Mouse (Mus musculus) neural tube, embryonic 11.5 days (tissue): Measurements from ENCODE around the gene Rarres2. TPM values are rescaled to one million over a fixed set of nuclear protein-coding genes. Genes with fewer than 3 reads are reported as not detected.

Experiments used
- ATAC-seq: fragments of 200-750 bp; cut with Nextera tagmentation; 2 replicates; pipeline ENCODE4 v1.8.0; 2017; ENCODE audit warnings: moderate number of reproducible peaks, mild to moderate bottlenecking, moderate TSS enrichment, moderate library complexity; ENCODE audit not compliant: insufficient read depth, low FRiP score, low TSS enrichment
- DNase-seq: peaks from one replicate; pipeline ENCODE4 v3.0.0-alpha.2; 2015; ENCODE audit warnings: low spot score
- H3K27ac ChIP-seq: fragments of 300-500 bp; sonication (generic); 2 replicates; pipeline ENCODE4 v1.5.1; 2014; ENCODE audit warnings: low read depth, mild to moderate bottlenecking, low read length
- H3K27me3 ChIP-seq: fragments of 300-500 bp; sonication (generic); 2 replicates; pipeline ENCODE4 v1.6.1; 2014; ENCODE audit warnings: mild to moderate bottlenecking, low read length, mixed read lengths; ENCODE audit not compliant: control insufficient read depth, insufficient read depth
- H3K36me3 ChIP-seq: fragments of 300-500 bp; sonication (generic); 2 replicates; pipeline ENCODE4 v1.6.1; 2014; ENCODE audit warnings: mild to moderate bottlenecking, low read length, moderate library complexity, mixed read lengths; ENCODE audit not compliant: control insufficient read depth, insufficient read depth
- H3K4me1 ChIP-seq: fragments of 300-500 bp; sonication (generic); 2 replicates; pipeline ENCODE4 v1.6.1; 2014; ENCODE audit warnings: low read length, mixed read lengths; ENCODE audit not compliant: control insufficient read depth, insufficient read depth
- H3K4me2 ChIP-seq: fragments of 300-500 bp; sonication (generic); 2 replicates; pipeline ENCODE4 v1.6.1; 2014; ENCODE audit warnings: low read depth, mild to moderate bottlenecking, moderate library complexity
- H3K4me3 ChIP-seq: fragments of 300-500 bp; sonication (generic); 2 replicates; pipeline ENCODE4 v1.5.1; 2014; ENCODE audit warnings: low read depth, low read length
- H3K9ac ChIP-seq: fragments of 300-500 bp; sonication (generic); 2 replicates; pipeline ENCODE4 v1.6.1; 2014; ENCODE audit warnings: mild to moderate bottlenecking, low read length
- H3K9me3 ChIP-seq: fragments of 300-500 bp; sonication (generic); 2 replicates; pipeline ENCODE4 v1.6.1; 2016; ENCODE audit warnings: low read length; ENCODE audit not compliant: control insufficient read depth
- WGBS: fragments of 180-500 bp; shearing (Covaris S2); extraction: QIAGEN DNeasy Blood & Tissue Kit; methylation state at CpG from one replicate; pipeline ENCODE4 v1.1.7; 2014; 5-methylcytosine and 5-hydroxymethylcytosine counted together
- polyA plus RNA-seq: library from polyadenylated mRNA; unstranded; fragments of >200 nt; fragmentation: Nextera tagmentation; extraction: Ambion mirVana; gene quantifications from 2 replicates; pipeline ENCODE4 v1.2.1, GENCODE M21; 2014

Rarres2 gene
- 1.6 and 2.8 TPM in 2 replicates for polyA plus RNA-seq

- Histone ChIP-seq H3K9ac (no peak within 1 kb of the TSS), H3K36me3 (no peaks in the 10 kb centered on the region; the same call in 1 of the 2 replicates), H3K4me2 (no peak within 1 kb of the TSS), H3K9me3 (no peaks in the 10 kb centered on the region), H3K27me3 (no peaks in the 10 kb centered on the region), H3K4me3 (no peak within 1 kb of the TSS), H3K4me1 (no peaks in the 10 kb centered on the region), H3K27ac (no peak within 1 kb of the TSS)
- DNase-seq = peak; percentile 17
- 31% methylated on average over 6 of the region's 6 CpGs for WGBS
- no peak for ATAC-seq
Measured at GRCm38 (mm10) chr6:48572572-48573061, at the start of gene Rarres2. Gene Rarres2, minus strand, starts transcription at chr6:48572789.

DNA sequence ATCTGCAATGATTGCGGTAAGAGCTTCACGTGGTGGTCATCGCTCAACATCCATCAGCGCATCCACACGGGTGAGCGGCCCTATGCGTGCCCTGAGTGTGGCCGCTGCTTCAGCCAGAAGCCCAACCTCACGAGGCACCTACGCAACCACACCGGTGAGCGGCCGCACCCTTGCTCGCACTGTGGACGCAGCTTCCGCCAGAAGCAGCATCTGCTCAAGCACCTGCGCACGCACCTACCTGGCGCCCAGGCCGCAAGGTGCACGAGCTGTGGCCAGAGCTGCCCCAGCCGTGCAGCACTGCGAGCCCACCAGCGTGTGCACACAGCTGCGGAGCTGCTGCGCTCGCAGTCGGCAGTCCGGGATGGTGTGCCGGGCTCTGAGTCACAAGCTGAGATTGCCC, 47.4 kb upstream of the Rarres2 start:
- Histone ChIP-seq H3K27ac (no peak overlapping the region), H3K4me2 (no peak overlapping the region), H3K4me3 (no peak overlapping the region), H3K4me1 (no peaks in the 10 kb centered on the region), H3K27me3 (no peaks in the 10 kb centered on the region), H3K36me3 (peaks cover 5% of the 10 kb centered on the region), H3K9ac (no peak overlapping the region), H3K9me3 (no peaks in the 10 kb centered on the region)
- DNase-seq = no peak
- no peak for ATAC-seq
- WGBS = 92% methylated on average over 30 of the region's 30 CpGs

GRCm38 (mm10) chr6:48614756-48615155, 42.2 kb upstream of the Rarres2 start:
- ATAC-seq (no peak), DNase-seq (no peak)
- H3K27me3 ChIP-seq = no peaks in the 10 kb centered on the region
- WGBS = 92% methylated on average over 5 of the region's 5 CpGs
- H3K27ac ChIP-seq = no peak overlapping the region
- no peaks in the 10 kb centered on the region for H3K4me1 ChIP-seq
- no peak overlapping the region for H3K4me3 ChIP-seq
- H3K4me2 ChIP-seq = no peak overlapping the region
- H3K36me3 ChIP-seq = peaks cover 5% of the 10 kb centered on the region
- no peak overlapping the region for H3K9ac ChIP-seq
- H3K9me3 ChIP-seq = no peaks in the 10 kb centered on the region

- H3K4me1 ChIP-seq = no peaks in the 10 kb centered on the region
- WGBS = 91% methylated on average over 4 of the region's 4 CpGs
- no peak for ATAC-seq
Measured at GRCm38 (mm10) chr6:48613464-48613863, 40.9 kb upstream of the Rarres2 start.

DNA sequence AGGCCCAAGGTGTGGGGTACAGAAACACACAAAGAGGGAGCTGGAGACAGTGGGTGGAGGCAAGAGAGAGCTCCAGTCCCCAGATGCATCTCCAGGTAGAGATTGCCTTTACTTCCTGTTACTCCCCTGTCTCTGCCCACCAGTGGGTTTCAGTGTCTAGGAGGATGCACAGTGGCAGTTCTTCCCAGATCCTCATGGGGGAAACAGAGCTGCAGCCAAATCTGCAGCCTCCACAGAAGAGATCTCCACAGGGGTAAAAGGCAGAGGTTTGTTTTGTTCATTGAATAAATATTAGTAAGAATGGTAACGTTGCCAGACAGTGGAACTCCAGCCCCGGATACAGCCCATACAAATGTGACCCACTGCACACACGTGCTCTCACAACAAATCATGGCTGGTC, 38.1 kb upstream of the Rarres2 start:
- ATAC-seq (no peak), DNase-seq (no peak)
- Histone ChIP-seq H3K9ac (no peak overlapping the region), H3K36me3 (0 out of 2 replicates have a peak, but pooled peaks cover 5% of the 10 kb centered on the region), H3K27ac (no peak overlapping the region), H3K4me3 (no peak overlapping the region), H3K9me3 (no peaks in the 10 kb centered on the region), H3K4me2 (no peak overlapping the region), H3K4me1 (no peaks in the 10 kb centered on the region), H3K27me3 (no peaks in the 10 kb centered on the region)
- 82% methylated on average over 3 of the region's 3 CpGs for WGBS

More at GRCm38 (mm10) chr6:48613464-48613863, 40.9 kb upstream of the Rarres2 start:
- Histone ChIP-seq H3K4me3 (no peak overlapping the region), H3K4me2 (no peak overlapping the region), H3K36me3 (0 out of 2 replicates have a peak, but pooled peaks cover 5% of the 10 kb centered on the region), H3K9ac (no peak overlapping the region), H3K9me3 (no peaks in the 10 kb centered on the region), H3K27ac (no peak overlapping the region), H3K27me3 (no peaks in the 10 kb centered on the region)
- no peak for DNase-seq

- WGBS = 64% methylated on average over 7 of the region's 7 CpGs
- no peaks in the 10 kb centered on the region for H3K27me3 ChIP-seq
Measured at GRCm38 (mm10) chr6:48609512-48609911, 36.9 kb upstream of the Rarres2 start.

DNA sequence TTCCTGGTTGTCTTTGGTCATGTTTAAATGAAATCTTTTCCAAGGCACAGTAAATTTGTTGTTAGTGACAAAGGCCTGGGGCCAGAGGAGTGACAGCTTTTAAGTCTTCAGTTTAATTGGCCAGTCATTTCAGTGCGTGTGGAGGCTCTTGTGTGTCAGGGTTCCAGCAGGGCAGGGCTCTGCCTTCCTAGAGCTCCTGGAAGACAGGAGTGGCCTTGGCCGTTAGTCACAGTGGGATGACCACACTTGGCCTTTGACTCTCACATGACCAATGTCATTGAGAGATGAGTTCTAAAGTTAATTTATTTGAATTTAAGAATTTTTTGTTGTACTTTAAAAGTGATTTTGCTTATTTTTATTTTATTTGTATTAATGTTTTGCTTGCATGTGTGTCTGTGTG, 35.5 kb upstream of the Rarres2 start:
- no peaks in the 10 kb centered on the region for H3K4me1 ChIP-seq
- no peaks in the 10 kb centered on the region for H3K27me3 ChIP-seq
- H3K9me3 ChIP-seq = no peaks in the 10 kb centered on the region
- H3K4me3 ChIP-seq = no peak overlapping the region
- ATAC-seq = no peak
- DNase-seq = no peak
- no peak overlapping the region for H3K27ac ChIP-seq
- H3K36me3 ChIP-seq = no peaks in the 10 kb centered on the region
- H3K9ac ChIP-seq = no peak overlapping the region
- WGBS = 60% methylated on average over 2 of the region's 2 CpGs
- no peak overlapping the region for H3K4me2 ChIP-seq

More at GRCm38 (mm10) chr6:48609512-48609911, 36.9 kb upstream of the Rarres2 start:
- ATAC-seq = no peak
- no peak overlapping the region for H3K4me2 ChIP-seq
- no peaks in the 10 kb centered on the region for H3K4me1 ChIP-seq
- H3K9me3 ChIP-seq = no peaks in the 10 kb centered on the region
- H3K4me3 ChIP-seq = no peak overlapping the region
- no peak overlapping the region for H3K9ac ChIP-seq
- DNase-seq = no peak
- 0 out of 2 replicates have a peak, but pooled peaks cover 5% of the 10 kb centered on the region for H3K36me3 ChIP-seq
- no peak overlapping the region for H3K27ac ChIP-seq

- 1% methylated on average over 28 of the region's 28 CpGs for WGBS
- no peak for DNase-seq
- peaks cover 17% of the 10 kb centered on the region for H3K36me3 ChIP-seq
Measured at GRCm38 (mm10) chr6:48602080-48602741, 29.6 kb upstream of the Rarres2 start.

More at GRCm38 (mm10) chr6:48602080-48602741, 29.6 kb upstream of the Rarres2 start:
- peak overlapping the region; percentile 55 for H3K4me3 ChIP-seq
- H3K9ac ChIP-seq = peak overlapping the region; percentile 84
- H3K4me1 ChIP-seq = 0 out of 2 replicates have a peak, but pooled peaks cover 3% of the 10 kb centered on the region
- ATAC-seq = peak; percentile 71
- peak overlapping the region; percentile 92 for H3K4me2 ChIP-seq
- H3K27ac ChIP-seq = peak overlapping the region; percentile 87
- 0 out of 2 replicates have a peak, but pooled peaks cover 2% of the 10 kb centered on the region for H3K9me3 ChIP-seq
- no peaks in the 10 kb centered on the region for H3K27me3 ChIP-seq
